ENCODE assay signal across 27 mouse cellular contexts in the genomic region with DNA sequence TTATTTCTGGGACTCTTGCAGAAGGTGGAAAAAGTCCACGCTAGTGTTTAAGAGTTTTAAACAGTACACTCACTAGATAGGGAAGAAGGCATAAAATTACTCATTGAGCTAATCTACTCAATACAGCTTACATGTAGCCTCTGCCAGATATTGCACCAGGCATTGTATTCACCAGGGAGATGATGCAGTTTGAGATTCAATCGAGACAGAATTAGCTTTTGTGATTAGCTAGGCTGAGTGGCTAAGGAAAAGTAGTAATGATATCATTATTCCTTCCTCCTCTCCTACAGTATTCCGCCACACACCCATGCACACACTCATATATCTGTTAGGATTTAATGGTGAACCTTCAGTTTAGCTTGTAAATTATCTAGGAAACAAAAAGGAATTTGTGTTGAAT.
DNase-seq lines count a peak whose midpoint lies in the region; ATAC-seq and TF ChIP-seq lines count a peak whose summit lies in the region.
"Had no signal": no experiment of that assay in that cellular context is flagged by ENCODE, and none has a peak within 500 bp of the region (broad histone marks: within the 10 kb centered on the region; RNA-seq: fewer than 3 reads in every experiment).

No protein-coding gene starts in this region.

- H3K9ac ChIP-seq in hindbrain, embryonic 14.5 days, result no peak overlapping the region
- H3K9ac ChIP-seq in midbrain, embryonic 11.5 days (ENCODE audit: low read length), result no peak overlapping the region
- no peak overlapping the region for H3K9ac ChIP-seq in midbrain, postnatal 0 days (replicated peaks; ENCODE audit: low read length, poor library complexity, severe bottlenecking)
- no peak overlapping the region for H3K9ac ChIP-seq in hindbrain, postnatal 0 days (replicated peaks; ENCODE audit: low read length)
- H3K9ac ChIP-seq: forebrain, embryonic 13.5 days; heart, embryonic 13.5 days; intestine, embryonic 15.5 days had no signal

- no peak overlapping the region for H3K4me2 ChIP-seq in hindbrain, embryonic 14.5 days (replicated peaks)
- H3K4me2 ChIP-seq in midbrain, embryonic 11.5 days, result no peak overlapping the region
- H3K4me2 ChIP-seq in midbrain, postnatal 0 days (ENCODE audit: low read depth, low read length, poor library complexity, severe bottlenecking), result no peak overlapping the region
- H3K4me2 ChIP-seq in hindbrain, postnatal 0 days (ENCODE audit: low read depth, low read length), result no peak overlapping the region
- H3K4me2 ChIP-seq: forebrain, embryonic 13.5 days; heart, embryonic 13.5 days; intestine, embryonic 15.5 days had no signal

- 0 out of 2 replicates have a peak, but pooled peaks have one; percentile 34 for ATAC-seq in hindbrain, embryonic 14.5 days (ENCODE audit: low FRiP score)
- ATAC-seq in midbrain, embryonic 11.5 days (ENCODE audit: low FRiP score), result 0 out of 2 replicates have a peak, but pooled peaks have one; percentile 22
- ATAC-seq in midbrain, postnatal 0 days (ENCODE audit: low FRiP score), result no peak
- ATAC-seq in hindbrain, postnatal 0 days, result no peak
- ATAC-seq: forebrain, embryonic 13.5 days; forebrain, embryonic 16.5 days; intestine, embryonic 15.5 days; Patski had no signal

- 0 out of 2 replicates have a peak, but pooled peaks cover 9% of the 10 kb centered on the region for H3K4me1 ChIP-seq in hindbrain, embryonic 14.5 days (replicated peaks; ENCODE audit: control insufficient read depth, insufficient read depth, low read length)
- peaks cover 7% of the 10 kb centered on the region for H3K4me1 ChIP-seq in hindbrain, embryonic 10.5 days (replicated peaks)
- peaks cover 17% of the 10 kb centered on the region for H3K4me1 ChIP-seq in midbrain, embryonic 11.5 days (ENCODE audit: control insufficient read depth, insufficient read depth, low read length)
- no peaks in the 10 kb centered on the region for H3K4me1 ChIP-seq in midbrain, postnatal 0 days (ENCODE audit: insufficient read depth, low read length)
- no peaks in the 10 kb centered on the region for H3K4me1 ChIP-seq in hindbrain, postnatal 0 days (ENCODE audit: insufficient read depth, low read length)

- 60% methylated on average over 3 of the region's 3 CpGs for WGBS in hindbrain, embryonic 14.5 days
- WGBS in hindbrain, embryonic 10.5 days, result 85% methylated on average over 3 of the region's 3 CpGs
- WGBS in midbrain, embryonic 11.5 days, result 50% methylated on average over 3 of the region's 3 CpGs
- WGBS in midbrain, postnatal 0 days, result 57% methylated on average over 3 of the region's 3 CpGs
- WGBS in hindbrain, postnatal 0 days, result 61% methylated on average over 3 of the region's 3 CpGs

- no peak for DNase-seq in hindbrain, embryonic 14.5 days (ENCODE audit: low spot score)
- no peak for DNase-seq in hindbrain, embryonic 10.5 days (ENCODE audit: low spot score)
- DNase-seq in midbrain, embryonic 11.5 days (ENCODE audit: low spot score, missing footprints), result peak; percentile 78
- no peak for DNase-seq in midbrain, postnatal 0 days (ENCODE audit: low spot score)
- peak; percentile 48 for DNase-seq in brain, embryonic 14.5 days (ENCODE audit: low read depth)
- DNase-seq in hindbrain, postnatal 0 days (ENCODE audit: low spot score), result peak; percentile 23
- DNase-seq in ovary, postnatal 14 days (ENCODE audit: low spot score), result no peak
- DNase-seq in c-Kit-positive CD71-positive TER-119-positive erythroid progenitor cells, embryonic 14.5 days (ENCODE audit: low spot score), result no peak
- DNase-seq: adrenal gland, postnatal 14 days; B cell, adult 2 months; cerebellum, adult 18-20 months; cerebellum, adult 9-10 months; cerebellum, postnatal 14 days; gastrocnemius, postnatal 10 days; gastrocnemius, postnatal 36 days; heart, adult 2 months; heart, postnatal 14 days; heart, postnatal 4 days had no signal

- no peaks in the 10 kb centered on the region for H3K27me3 ChIP-seq in hindbrain, embryonic 14.5 days (ENCODE audit: control insufficient read depth, insufficient read depth, low read length)
- no peaks in the 10 kb centered on the region for H3K27me3 ChIP-seq in hindbrain, embryonic 10.5 days (ENCODE audit: insufficient read depth, poor library complexity, severe bottlenecking)
- H3K27me3 ChIP-seq in midbrain, embryonic 11.5 days (ENCODE audit: control insufficient read depth, insufficient read depth, low read length), result no peaks in the 10 kb centered on the region
- H3K27me3 ChIP-seq in midbrain, postnatal 0 days (ENCODE audit: insufficient read depth, low read length), result no peaks in the 10 kb centered on the region
- no peaks in the 10 kb centered on the region for H3K27me3 ChIP-seq in hindbrain, postnatal 0 days (ENCODE audit: insufficient read depth, low read length)
- H3K27me3 ChIP-seq: CH12.LX; forebrain, embryonic 13.5 days; heart, embryonic 13.5 days; intestine, embryonic 15.5 days had no signal

- no peaks in the 10 kb centered on the region for H3K9me3 ChIP-seq in hindbrain, embryonic 14.5 days (ENCODE audit: control insufficient read depth, low read length)
- H3K9me3 ChIP-seq in hindbrain, embryonic 10.5 days, result no peaks in the 10 kb centered on the region
- H3K9me3 ChIP-seq in midbrain, embryonic 11.5 days (ENCODE audit: control insufficient read depth, low read length), result no peaks in the 10 kb centered on the region
- H3K9me3 ChIP-seq in midbrain, postnatal 0 days (ENCODE audit: low read length), result no peaks in the 10 kb centered on the region
- no peaks in the 10 kb centered on the region for H3K9me3 ChIP-seq in hindbrain, postnatal 0 days (ENCODE audit: low read length)
- H3K9me3 ChIP-seq: forebrain, embryonic 10.5 days; forebrain, embryonic 13.5 days; G1E; heart, embryonic 10.5 days; heart, embryonic 13.5 days; intestine, embryonic 15.5 days had no signal

- no peak for TF ChIP-seq CTCF in midbrain, postnatal 0 days (IDR thresholded peaks at IDR 0.05)
- TF ChIP-seq CTCF in brain, embryonic 14.5 days (IDR thresholded peaks at IDR 0.05; ENCODE audit: borderline replicate concordance, extremely low read depth, insufficient read depth, insufficient read length), result no peak
- no peak for TF ChIP-seq CTCF in hindbrain, postnatal 0 days (IDR thresholded peaks at IDR 0.05; ENCODE audit: low read depth)

- H3K36me3 ChIP-seq in hindbrain, embryonic 14.5 days (replicated peaks; ENCODE audit: control insufficient read depth, insufficient read depth), result no peaks in the 10 kb centered on the region
- H3K36me3 ChIP-seq in hindbrain, embryonic 10.5 days, result no peaks in the 10 kb centered on the region
- no peaks in the 10 kb centered on the region for H3K36me3 ChIP-seq in midbrain, embryonic 11.5 days (ENCODE audit: control insufficient read depth, insufficient read depth, low read length)
- no peaks in the 10 kb centered on the region for H3K36me3 ChIP-seq in midbrain, postnatal 0 days (ENCODE audit: insufficient read depth, low read length)
- H3K36me3 ChIP-seq in hindbrain, postnatal 0 days (ENCODE audit: insufficient read depth, low read length), result no peaks in the 10 kb centered on the region
- H3K36me3 ChIP-seq: forebrain, embryonic 10.5 days; G1E; heart, embryonic 10.5 days; heart, embryonic 13.5 days; intestine, embryonic 15.5 days had no signal

- TF ChIP-seq POLR2A in brain, embryonic 14.5 days (IDR thresholded peaks at IDR 0.05; ENCODE audit: borderline replicate concordance, extremely low read depth, insufficient read depth, insufficient read length, poor library complexity, severe bottlenecking), result no peak

- no peak overlapping the region for H3K27ac ChIP-seq in hindbrain, embryonic 14.5 days
- H3K27ac ChIP-seq in hindbrain, embryonic 10.5 days, result no peak overlapping the region
- no peak overlapping the region for H3K27ac ChIP-seq in midbrain, embryonic 11.5 days (ENCODE audit: low read depth, low read length)
- no peak overlapping the region for H3K27ac ChIP-seq in midbrain, postnatal 0 days (ENCODE audit: low read depth, low read length)
- H3K27ac ChIP-seq in hindbrain, postnatal 0 days, result no peak overlapping the region
- H3K27ac ChIP-seq: forebrain, embryonic 10.5 days; forebrain, embryonic 13.5 days; heart, adult 2 months; heart, embryonic 10.5 days; heart, embryonic 13.5 days; intestine, embryonic 15.5 days had no signal

- H3K4me3 ChIP-seq in hindbrain, embryonic 14.5 days (replicated peaks; ENCODE audit: low read length), result no peak overlapping the region
- H3K4me3 ChIP-seq in hindbrain, embryonic 10.5 days, result no peak overlapping the region
- H3K4me3 ChIP-seq in midbrain, embryonic 11.5 days (ENCODE audit: low read depth, low read length), result no peak overlapping the region
- H3K4me3 ChIP-seq in midbrain, postnatal 0 days (ENCODE audit: low read depth, low read length), result no peak overlapping the region
- H3K4me3 ChIP-seq in hindbrain, postnatal 0 days (ENCODE audit: low read length), result no peak overlapping the region
- H3K4me3 ChIP-seq: forebrain, embryonic 10.5 days; forebrain, embryonic 13.5 days; heart, adult 2 months; heart, embryonic 10.5 days; heart, embryonic 13.5 days; intestine, embryonic 15.5 days had no signal

Comparison
In these comparisons a context has a peak if more than half of its experiments do, and no peak if none do; other contexts are left out.
1. ATAC-seq: peak in hindbrain, embryonic 14.5 days (single experiment) and midbrain, embryonic 11.5 days (single experiment); none in midbrain, postnatal 0 days (single experiment) and hindbrain, postnatal 0 days (single experiment).
2. DNase-seq: peak in midbrain, embryonic 11.5 days (single experiment), brain, embryonic 14.5 days (single experiment) and hindbrain, postnatal 0 days (single experiment); none in hindbrain, embryonic 14.5 days (single experiment), hindbrain, embryonic 10.5 days (single experiment), midbrain, postnatal 0 days (single experiment), ovary, postnatal 14 days (single experiment) and c-Kit-positive CD71-positive TER-119-positive erythroid progenitor cells, embryonic 14.5 days (single experiment).